Mouse (Mus musculus) cerebellum, adult 2 months (tissue): ENCODE results near the gene Erc1. TPM values are rescaled to one million over a fixed set of nuclear protein-coding genes. Genes with fewer than 3 reads are reported as not detected.
"Not testable (repeated sequence)": the region's sequence is repeated elsewhere in the genome, so short reads cannot be mapped to it uniquely, and the experiment has no call there.

Experiments used
- DNase-seq, 2 experiments: peaks; one replicate each; pipeline ENCODE4 v3.0.0; 2021
- H3K27ac ChIP-seq: fragments of 200-500 bp; 2 replicates; pipeline ENCODE4 v1.5.1; 2012; ENCODE audit warnings: low read length, control low read depth, inconsistent platforms; ENCODE audit not compliant: insufficient read depth
- H3K27me3 ChIP-seq: fragments of 200-500 bp; 2 replicates; pipeline ENCODE4 v1.6.1; 2012; ENCODE audit warnings: inconsistent platforms, mild to moderate bottlenecking, low read length, moderate library complexity; ENCODE audit not compliant: control insufficient read depth, insufficient read depth
- H3K4me1 ChIP-seq: fragments of 200-500 bp; 2 replicates; pipeline ENCODE4 v1.6.1; 2011; ENCODE audit warnings: low read length; ENCODE audit not compliant: control insufficient read depth, insufficient read depth
- H3K4me3 ChIP-seq: fragments of 200-500 bp; replicated peaks from 2 replicates; pipeline ENCODE3; 2011; ENCODE audit warnings: mild to moderate bottlenecking, low read depth, low read length, control low read depth; ENCODE audit not compliant: insufficient read depth
- CTCF ChIP-seq: fragments of 200-500 bp; IDR thresholded peaks from 2 replicates; pipeline ENCODE4 v1.5.1; 2011; ENCODE audit warnings: low read depth, mild to moderate bottlenecking, control low read depth, low read length, moderate library complexity, borderline replicate concordance; ENCODE audit not compliant: insufficient read depth
- POLR2A ChIP-seq: fragments of 200-500 bp; IDR thresholded peaks from 2 replicates; pipeline ENCODE4 v1.6.1; 2011; ENCODE audit warnings: low read length, control low read depth, borderline replicate concordance; ENCODE audit not compliant: insufficient read depth
- WGBS: fragments of 180-500 bp; shearing (Covaris S2); methylation state at CpG from one replicate; pipeline ENCODE4 v1.1.7; 2018; 5-methylcytosine and 5-hydroxymethylcytosine counted together
- polyA plus RNA-seq: library from polyadenylated mRNA; depleted of rRNA; stranded (reverse); fragments of >200 nt; gene quantifications from 2 replicates; pipeline ENCODE4 v1.2.3, GENCODE M21; 2012

Gene Erc1
- polyA plus RNA-seq, 1 experiment = 44.3 TPM

- no peak overlapping the region for H3K27ac ChIP-seq
- no peak for TF ChIP-seq POLR2A
- TF ChIP-seq CTCF = no peak
- no peak overlapping the region for H3K4me3 ChIP-seq
- H3K4me1 ChIP-seq = peaks cover 8% of the 10 kb centered on the region
- H3K27me3 ChIP-seq = no peaks in the 10 kb centered on the region
- 95% methylated on average over 2 of the region's 2 CpGs for WGBS
- no peak for DNase-seq
These were observed 189.5 kb downstream of the Erc1 start for GRCm38 (mm10) chr6:119658441-119658840.

GRCm38 (mm10) chr6:119657418-119658178 is 190.4 kb downstream of the Erc1 start:
- no peak for DNase-seq
- H3K4me1 ChIP-seq = peaks cover 8% of the 10 kb centered on the region
- WGBS = 97% methylated on average over 7 of the region's 7 CpGs
- no peak overlapping the region for H3K27ac ChIP-seq
- TF ChIP-seq POLR2A = no peak
- TF ChIP-seq CTCF = no peak
- H3K4me3 ChIP-seq = no peak overlapping the region
- H3K27me3 ChIP-seq = no peaks in the 10 kb centered on the region

- not testable (repeated sequence) for H3K4me1 ChIP-seq, H3K27ac ChIP-seq, H3K27me3 ChIP-seq, H3K4me3 ChIP-seq, DNase-seq
- 78% methylated on average over 2 of the region's 2 CpGs for WGBS
These were observed 193.2 kb downstream of the Erc1 start for GRCm38 (mm10) chr6:119654777-119655176.

GRCm38 (mm10) chr6:119643880-119644460 is 204.0 kb downstream of the Erc1 start:
- peaks cover 2% of the 10 kb centered on the region; the same call in 1 of the 2 replicates for H3K4me1 ChIP-seq
- H3K27me3 ChIP-seq = no peaks in the 10 kb centered on the region
- TF ChIP-seq CTCF (no peak), POLR2A (no peak)
- WGBS = 86% methylated on average over 14 of the region's 14 CpGs
- no peak for DNase-seq
- H3K27ac ChIP-seq = no peak overlapping the region
- H3K4me3 ChIP-seq = no peak overlapping the region

- Histone ChIP-seq H3K4me1 (no peaks in the 10 kb centered on the region; the same call in 1 of the 2 replicates), H3K27ac (no peak overlapping the region), H3K27me3 (no peaks in the 10 kb centered on the region), H3K4me3 (no peak overlapping the region)
- no peak for DNase-seq
- no peak for TF ChIP-seq POLR2A
- TF ChIP-seq CTCF = no peak
- 86% methylated on average over 7 of the region's 7 CpGs for WGBS
These were observed 204.7 kb downstream of the Erc1 start for GRCm38 (mm10) chr6:119643178-119643728.

GRCm38 (mm10) chr6:119642718-119643117 is 205.2 kb downstream of the Erc1 start:
- 92% methylated on average over 2 of the region's 2 CpGs for WGBS
- no peak for DNase-seq

GRCm38 (mm10) chr6:119635629-119636028 is 212.3 kb downstream of the Erc1 start:
- no peak for DNase-seq
- Histone ChIP-seq H3K27ac (no peak overlapping the region), H3K27me3 (no peaks in the 10 kb centered on the region), H3K4me3 (no peak overlapping the region), H3K4me1 (0 out of 2 replicates have a peak, but pooled peaks cover 2% of the 10 kb centered on the region)
- 70% methylated on average over 2 of the region's 2 CpGs for WGBS
- TF ChIP-seq CTCF (no peak), POLR2A (no peak)

More at GRCm38 (mm10) chr6:119642718-119643117, 205.2 kb downstream of the Erc1 start:
- TF ChIP-seq CTCF (no peak), POLR2A (no peak)
- Histone ChIP-seq H3K4me3 (no peak overlapping the region), H3K4me1 (no peaks in the 10 kb centered on the region), H3K27ac (no peak overlapping the region), H3K27me3 (no peaks in the 10 kb centered on the region)

GRCm38 (mm10) chr6:119630622-119631021 is 217.3 kb downstream of the Erc1 start:
- no peak for TF ChIP-seq POLR2A
- no peak for TF ChIP-seq CTCF
- H3K4me3 ChIP-seq = no peak overlapping the region
- H3K4me1 ChIP-seq = 0 out of 2 replicates have a peak, but pooled peaks cover under 1% of the 10 kb centered on the region
- no peak overlapping the region for H3K27ac ChIP-seq
- 75% methylated on average over 3 of the region's 3 CpGs for WGBS
- DNase-seq = no peak
- no peaks in the 10 kb centered on the region for H3K27me3 ChIP-seq
